Mouse (Mus musculus) heart, adult 18-20 months (tissue): ENCODE data around the gene Cyp26c1. TPM values are rescaled to one million over a fixed set of nuclear protein-coding genes. Genes with fewer than 3 reads are reported as not detected.

ENCODE experiments used
- DNase-seq, 2 experiments: peaks; one replicate each; pipeline ENCODE4 v3.0.0; 2021 to 2022; ENCODE audit warnings: mixed read lengths in 1 of 2
- total RNA-seq, 2 experiments: library from RNA; stranded (reverse); gene quantifications; 2 replicates each; pipeline ENCODE4 v1.2.3; 2021

Gene Cyp26c1
- total RNA-seq, 2 experiments from 2014 or later, result 0.21 TPM; not detected in 1

- no peak for DNase-seq
Observed at GRCm38 (mm10) chr19:37698273-37699160, 13.1 kb downstream of the Cyp26c1 start.

- DNase-seq, result no peak
Observed at GRCm38 (mm10) chr19:37699711-37700110, 14.3 kb downstream of the Cyp26c1 start.

- DNase-seq, result no peak
Observed at GRCm38 (mm10) chr19:37702377-37703076, 17.1 kb downstream of the Cyp26c1 start.

- DNase-seq, result peak; percentile 45 to 84
Observed at GRCm38 (mm10) chr19:37703902-37704509, 18.6 kb downstream of the Cyp26c1 start.

DNA sequence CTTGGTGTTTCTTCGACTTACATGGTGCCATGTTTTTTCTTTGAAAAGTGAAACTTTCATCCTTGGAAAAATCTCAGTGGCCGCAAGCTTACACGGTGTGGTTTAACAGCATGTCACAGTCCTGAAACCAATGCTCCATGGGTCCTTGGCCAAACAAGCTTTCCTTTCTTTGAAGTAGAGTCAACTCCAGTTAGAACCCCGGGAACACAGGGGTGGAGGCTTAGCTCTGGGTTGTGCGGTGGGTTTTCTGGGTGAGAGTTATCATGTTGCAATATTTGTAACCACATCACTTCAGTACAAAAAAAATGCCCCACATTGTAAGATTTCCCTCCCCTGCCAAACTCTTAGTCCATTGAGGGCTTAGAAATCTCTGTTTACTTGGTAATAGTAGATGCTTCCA is 20.3 kb downstream of the Cyp26c1 start:
- DNase-seq, result no peak

DNA sequence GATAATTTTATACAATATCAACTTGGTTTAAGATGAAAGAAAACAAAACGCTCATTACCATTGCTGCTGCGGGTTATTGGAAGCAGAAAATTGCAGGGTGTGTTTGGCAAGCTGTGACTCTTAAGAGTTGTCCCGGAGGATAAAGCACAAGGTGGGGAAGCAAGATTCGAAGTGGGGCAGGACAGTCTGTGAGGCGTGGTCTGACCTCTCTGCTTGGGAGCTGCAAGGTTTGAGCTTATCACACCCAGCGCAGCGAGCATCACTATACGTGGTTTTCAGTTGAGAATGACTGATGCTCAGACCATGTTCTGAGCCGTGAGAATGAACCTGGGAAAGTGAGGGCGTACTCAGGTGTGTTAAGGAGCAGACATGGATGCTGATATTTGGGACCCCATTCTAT is 29.3 kb downstream of the Cyp26c1 start:
- no peak for DNase-seq

GRCm38 (mm10) chr19:37715980-37716379 is 30.6 kb downstream of the Cyp26c1 start:
- DNase-seq, result no peak

DNA sequence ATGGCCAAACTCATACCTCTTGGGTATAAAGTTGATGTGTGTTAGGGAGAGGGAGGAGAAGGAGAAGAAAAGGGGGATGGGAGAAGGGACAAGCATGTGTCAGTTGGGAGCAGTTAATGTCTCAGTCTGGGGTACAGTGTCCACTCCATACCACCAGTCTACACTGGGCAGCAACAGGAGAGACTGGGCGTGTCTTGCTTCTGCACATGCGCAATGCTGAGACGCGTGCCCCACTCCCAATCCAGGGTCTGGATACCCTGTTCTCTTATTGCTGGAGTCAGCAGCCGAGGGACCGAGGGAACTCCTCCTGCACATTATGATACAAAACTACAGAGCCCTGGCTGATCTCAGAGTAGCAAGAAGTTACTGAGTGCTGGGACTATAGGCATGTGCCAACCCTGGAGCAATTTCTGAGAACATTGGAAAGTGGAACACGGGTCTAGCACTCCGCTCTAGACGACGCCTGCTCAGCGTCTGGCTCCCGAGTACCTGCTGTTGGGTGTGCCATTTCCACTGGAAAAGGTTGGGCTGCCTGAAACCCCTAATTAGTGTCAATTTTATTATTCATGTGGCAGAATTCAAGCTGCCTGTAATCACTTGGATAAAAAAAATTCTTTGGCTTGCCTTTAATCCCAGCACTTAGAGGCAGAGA is 31.3 kb downstream of the Cyp26c1 start:
- DNase-seq, result no peak

- no peak for DNase-seq
Observed at GRCm38 (mm10) chr19:37719166-37719565, 33.8 kb downstream of the Cyp26c1 start.

DNA sequence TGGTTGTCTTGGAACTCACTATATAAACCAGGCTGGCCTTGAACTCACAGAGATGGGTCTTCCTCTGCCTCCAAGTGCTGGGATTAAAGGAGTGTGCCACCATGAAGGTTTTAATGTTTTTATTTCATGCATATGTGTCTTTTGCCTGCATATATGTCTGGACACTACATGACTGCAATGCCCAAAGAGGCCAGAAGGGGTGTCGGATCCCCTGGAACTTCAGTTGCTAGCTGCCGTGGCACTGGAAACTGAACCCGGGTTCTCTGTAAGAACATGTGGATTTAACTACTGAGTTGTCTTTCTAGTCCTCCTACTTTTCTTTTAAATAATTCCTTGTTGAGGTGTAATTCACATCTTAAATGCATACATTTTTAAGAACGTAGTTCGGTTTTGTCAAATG is 39.2 kb downstream of the Cyp26c1 start:
- no peak for DNase-seq

GRCm38 (mm10) chr19:37726585-37726984 is 41.2 kb downstream of the Cyp26c1 start:
- no peak for DNase-seq

- DNase-seq, result no peak
Observed at GRCm38 (mm10) chr19:37727366-37727765, 42.0 kb downstream of the Cyp26c1 start.

DNA sequence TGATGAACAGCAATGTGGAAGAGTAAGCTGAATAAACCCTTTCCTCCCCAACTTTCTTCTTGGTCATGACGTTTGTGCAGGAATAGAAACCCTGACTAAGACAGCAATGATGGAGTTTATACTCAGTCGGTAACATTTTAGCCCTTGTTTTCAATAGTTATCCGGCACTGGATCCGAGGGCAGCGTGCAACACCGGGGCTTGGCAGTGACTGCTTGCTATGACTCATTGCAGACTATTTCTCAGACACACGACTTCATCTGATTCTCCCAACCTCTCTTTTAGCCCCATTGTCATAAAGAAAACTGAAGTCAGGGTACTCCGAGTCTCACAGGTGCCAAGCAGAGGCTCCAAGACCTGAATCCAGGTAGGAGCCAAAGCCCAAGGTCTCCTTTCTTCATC is 50.0 kb downstream of the Cyp26c1 start:
- no peak for DNase-seq

- no peak for DNase-seq
Observed at GRCm38 (mm10) chr19:37738575-37738974, 53.2 kb downstream of the Cyp26c1 start.

GRCm38 (mm10) chr19:37740043-37740442 is 54.7 kb downstream of the Cyp26c1 start:
- no peak for DNase-seq

Other genes with a start within 250 kb of the Cyp26c1 start
- 10 to 100 TPM; 32.9 to 33.2 TPM for gene Exoc6, start 135.2 kb upstream of the Cyp26c1 start, total RNA-seq
- not detected for gene Cyp26a1, start 12.2 kb downstream of the Cyp26c1 start, total RNA-seq